In the genomic region with DNA sequence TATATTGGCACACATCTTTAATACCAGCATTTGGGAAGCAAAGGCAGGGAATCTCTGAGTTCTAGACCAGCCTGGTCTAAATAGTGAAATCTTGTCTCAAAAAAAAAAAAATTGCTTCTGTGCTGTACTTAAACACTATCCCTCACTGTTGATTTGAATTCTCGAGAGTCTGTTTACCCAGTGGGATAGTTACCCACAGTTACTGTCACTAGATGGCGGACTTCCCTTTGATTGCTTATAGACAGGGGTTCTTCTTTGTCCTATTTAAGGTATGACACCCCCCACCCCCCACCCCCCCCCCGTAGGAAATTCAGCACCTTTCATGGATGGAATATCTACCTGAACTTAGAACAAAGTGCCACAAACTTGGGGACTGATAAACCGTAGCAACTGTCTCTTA, we compare ENCODE assay signal across 18 mouse cellular contexts.
DNase-seq lines count a peak whose midpoint lies in the region; ATAC-seq and TF ChIP-seq lines count a peak whose summit lies in the region.
"Had no signal": no experiment of that assay in that cellular context is flagged by ENCODE, and none has a peak within 500 bp of the region (broad histone marks: within the 10 kb centered on the region; RNA-seq: fewer than 3 reads in every experiment).

No protein-coding gene starts in this region.

- no peaks in the 10 kb centered on the region for H3K27me3 ChIP-seq in hindbrain, postnatal 0 days (ENCODE audit: insufficient read depth, low read length)
- no peaks in the 10 kb centered on the region for H3K27me3 ChIP-seq in hindbrain, embryonic 11.5 days (ENCODE audit: control insufficient read depth, insufficient read depth, low read length)
- H3K27me3 ChIP-seq in lung, embryonic 16.5 days (ENCODE audit: control insufficient read depth, insufficient read depth, low read depth, low read length) = no peaks in the 10 kb centered on the region
- H3K27me3 ChIP-seq: embryonic facial prominence, embryonic 12.5 days; limb, embryonic 12.5 days; lung, embryonic 15.5 days; midbrain, embryonic 12.5 days had no signal

- no peaks in the 10 kb centered on the region for H3K4me1 ChIP-seq in hindbrain, postnatal 0 days (ENCODE audit: insufficient read depth, low read length)
- H3K4me1 ChIP-seq in hindbrain, embryonic 11.5 days (replicated peaks; ENCODE audit: control insufficient read depth, insufficient read depth, low read length) = no peaks in the 10 kb centered on the region
- H3K4me1 ChIP-seq in lung, embryonic 16.5 days (replicated peaks; ENCODE audit: control insufficient read depth, insufficient read depth, low read length) = no peaks in the 10 kb centered on the region; the same call in 1 of the 2 replicates
- H3K4me1 ChIP-seq: embryonic facial prominence, embryonic 12.5 days; hindbrain, embryonic 10.5 days; midbrain, embryonic 12.5 days had no signal

- no peak overlapping the region for H3K4me2 ChIP-seq in hindbrain, postnatal 0 days (ENCODE audit: low read depth, low read length)
- H3K4me2 ChIP-seq in hindbrain, embryonic 11.5 days (replicated peaks; ENCODE audit: low read depth, low read length) = no peak overlapping the region
- H3K4me2 ChIP-seq in lung, embryonic 16.5 days (ENCODE audit: low read depth, low read length) = no peak overlapping the region
- H3K4me2 ChIP-seq: embryonic facial prominence, embryonic 12.5 days; limb, embryonic 12.5 days; lung, embryonic 15.5 days; midbrain, embryonic 12.5 days had no signal

- H3K27ac ChIP-seq in hindbrain, postnatal 0 days = no peak overlapping the region
- no peak overlapping the region for H3K27ac ChIP-seq in hindbrain, embryonic 11.5 days (ENCODE audit: low read depth, low read length)
- H3K27ac ChIP-seq in lung, embryonic 16.5 days (ENCODE audit: low read length) = no peak overlapping the region
- H3K27ac ChIP-seq: embryonic facial prominence, embryonic 12.5 days; hindbrain, embryonic 10.5 days; limb, embryonic 12.5 days; lung, embryonic 15.5 days; midbrain, embryonic 12.5 days had no signal

- no peaks in the 10 kb centered on the region for H3K9me3 ChIP-seq in hindbrain, postnatal 0 days (ENCODE audit: low read length)
- H3K9me3 ChIP-seq in hindbrain, embryonic 11.5 days (ENCODE audit: control insufficient read depth, low read length) = no peaks in the 10 kb centered on the region
- no peaks in the 10 kb centered on the region for H3K9me3 ChIP-seq in lung, embryonic 16.5 days (ENCODE audit: control insufficient read depth, low read length)
- H3K9me3 ChIP-seq: embryonic facial prominence, embryonic 12.5 days; hindbrain, embryonic 10.5 days; limb, embryonic 12.5 days; lung, embryonic 15.5 days; midbrain, embryonic 12.5 days had no signal

- H3K36me3 ChIP-seq in hindbrain, postnatal 0 days (ENCODE audit: insufficient read depth, low read length) = no peaks in the 10 kb centered on the region
- H3K36me3 ChIP-seq in hindbrain, embryonic 11.5 days (ENCODE audit: control insufficient read depth, insufficient read depth, low read length) = no peaks in the 10 kb centered on the region
- H3K36me3 ChIP-seq in lung, embryonic 16.5 days (ENCODE audit: control insufficient read depth, insufficient read depth, low read length) = no peaks in the 10 kb centered on the region
- H3K36me3 ChIP-seq: embryonic facial prominence, embryonic 12.5 days; hindbrain, embryonic 10.5 days; limb, embryonic 12.5 days; lung, embryonic 15.5 days; midbrain, embryonic 12.5 days had no signal

- 0 out of 2 replicates have a peak, but pooled peaks have one; percentile 9 for TF ChIP-seq CTCF in hindbrain, postnatal 0 days (IDR thresholded peaks at IDR 0.05; ENCODE audit: low read depth)

- DNase-seq in hindbrain, postnatal 0 days (ENCODE audit: low spot score) = no peak
- no peak for DNase-seq in hindbrain, embryonic 11.5 days (ENCODE audit: low spot score)
- no peak for DNase-seq in lung, postnatal 25 days (ENCODE audit: low spot score)
- DNase-seq in natural killer cell, adult 2 months (ENCODE audit: low spot score in 2 of 2) = no peak
- DNase-seq: cerebellum, adult 18-20 months; gastrocnemius, postnatal 25 days; kidney, adult 18-20 months; kidney, postnatal 4 days; layer of hippocampus, postnatal 36 days; right cerebral cortex, postnatal 14 days had no signal

- no peak overlapping the region for H3K9ac ChIP-seq in hindbrain, postnatal 0 days (replicated peaks; ENCODE audit: low read length)
- H3K9ac ChIP-seq in hindbrain, embryonic 11.5 days (ENCODE audit: low read depth, low read length) = no peak overlapping the region
- H3K9ac ChIP-seq in lung, embryonic 16.5 days (ENCODE audit: low read length) = no peak overlapping the region
- H3K9ac ChIP-seq: embryonic facial prominence, embryonic 12.5 days; limb, embryonic 12.5 days; lung, embryonic 15.5 days; midbrain, embryonic 12.5 days had no signal

- 56% methylated on average over 4 of the region's 4 CpGs for WGBS in hindbrain, postnatal 0 days
- 59% methylated on average over 4 of the region's 4 CpGs for WGBS in hindbrain, embryonic 11.5 days
- WGBS in lung, embryonic 16.5 days = 35% methylated on average over 4 of the region's 4 CpGs

- H3K4me3 ChIP-seq in hindbrain, postnatal 0 days (ENCODE audit: low read length) = no peak overlapping the region
- H3K4me3 ChIP-seq in hindbrain, embryonic 11.5 days (ENCODE audit: low read depth, low read length) = no peak overlapping the region
- H3K4me3 ChIP-seq in lung, embryonic 16.5 days (ENCODE audit: low read length) = no peak overlapping the region
- H3K4me3 ChIP-seq: embryonic facial prominence, embryonic 12.5 days; hindbrain, embryonic 10.5 days; limb, embryonic 12.5 days; lung, embryonic 15.5 days; midbrain, embryonic 12.5 days had no signal

- no peak for ATAC-seq in hindbrain, postnatal 0 days
- no peak for ATAC-seq in hindbrain, embryonic 11.5 days (ENCODE audit: low FRiP score)
- ATAC-seq in lung, embryonic 16.5 days (ENCODE audit: low read depth) = 0 out of 2 replicates have a peak, but pooled peaks have one; percentile 17
- ATAC-seq in CD4-positive, CD25-positive, alpha-beta regulatory T cell, adult 4 months = peak; percentile 47
- 0 out of 2 replicates have a peak, but pooled peaks have one; percentile 26 for ATAC-seq in megakaryocyte progenitor cell, adult 5-6 weeks (replicated peaks; ENCODE audit: poor library complexity)

Comparison
In these comparisons a context has a peak if more than half of its experiments do, and no peak if none do; other contexts are left out.
1. ATAC-seq: peak in lung, embryonic 16.5 days (single experiment), CD4-positive, CD25-positive, alpha-beta regulatory T cell, adult 4 months (single experiment) and megakaryocyte progenitor cell, adult 5-6 weeks (single experiment); none in hindbrain, postnatal 0 days (single experiment) and hindbrain, embryonic 11.5 days (single experiment).